Comparison of ENCODE assay signal across 11 mouse cellular contexts in the genomic region with DNA sequence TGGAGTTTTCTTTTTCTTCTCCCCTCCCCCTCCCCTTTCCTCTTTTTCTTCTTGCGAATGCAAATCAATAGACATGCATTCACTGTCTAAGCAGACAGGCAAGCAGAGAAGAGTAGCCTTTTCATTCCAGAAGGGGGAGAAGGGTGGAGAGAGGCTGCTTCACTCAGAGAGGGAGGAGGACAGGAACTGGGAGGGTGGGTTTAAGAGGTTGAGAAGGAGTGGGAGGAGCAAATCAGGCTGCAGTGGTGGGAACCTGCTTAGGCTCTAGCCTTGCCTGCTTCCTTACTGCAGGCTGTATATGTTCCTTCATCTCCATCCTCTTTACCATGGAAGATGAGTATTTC. TPM values are rescaled to one million over a fixed set of nuclear protein-coding genes. Genes with fewer than 3 reads are reported as not detected.
A peak's percentile ranks its signal among the peaks of the same experiment; 100 is the strongest.
DNase-seq lines count a peak whose midpoint lies in the region; ATAC-seq lines count a peak whose summit lies in the region.
"Had no signal": no experiment of that assay in that cellular context is flagged by ENCODE, and none has a peak within 500 bp of the region (broad histone marks: within the 10 kb centered on the region; RNA-seq: fewer than 3 reads in every experiment).

No protein-coding gene starts in this region.

- H3K27ac ChIP-seq in hindbrain, embryonic 15.5 days (replicated peaks), result no peak overlapping the region
- no peak overlapping the region for H3K27ac ChIP-seq in neural tube, embryonic 12.5 days
- H3K27ac ChIP-seq: embryonic facial prominence, embryonic 13.5 days had no signal

- H3K36me3 ChIP-seq in hindbrain, embryonic 15.5 days, result no peaks in the 10 kb centered on the region
- no peaks in the 10 kb centered on the region for H3K36me3 ChIP-seq in neural tube, embryonic 12.5 days
- H3K36me3 ChIP-seq: embryonic facial prominence, embryonic 13.5 days had no signal

- no peak overlapping the region for H3K4me2 ChIP-seq in hindbrain, embryonic 15.5 days
- H3K4me2 ChIP-seq in neural tube, embryonic 12.5 days (replicated peaks), result no peak overlapping the region
- H3K4me2 ChIP-seq: embryonic facial prominence, embryonic 13.5 days had no signal

- H3K4me3 ChIP-seq in hindbrain, embryonic 15.5 days, result no peak overlapping the region
- H3K4me3 ChIP-seq in neural tube, embryonic 12.5 days, result no peak overlapping the region
- H3K4me3 ChIP-seq: embryonic facial prominence, embryonic 13.5 days had no signal

- no peaks in the 10 kb centered on the region for H3K9me3 ChIP-seq in hindbrain, embryonic 15.5 days
- no peaks in the 10 kb centered on the region for H3K9me3 ChIP-seq in neural tube, embryonic 12.5 days
- H3K9me3 ChIP-seq: embryonic facial prominence, embryonic 13.5 days had no signal

- H3K9ac ChIP-seq in hindbrain, embryonic 15.5 days, result no peak overlapping the region
- H3K9ac ChIP-seq in neural tube, embryonic 12.5 days, result no peak overlapping the region
- H3K9ac ChIP-seq: embryonic facial prominence, embryonic 13.5 days had no signal

- WGBS in hindbrain, embryonic 15.5 days, result 0% methylated on average over 1 of the region's 1 CpGs
- WGBS in neural tube, embryonic 12.5 days, result 9% methylated on average over 1 of the region's 1 CpGs

- 0 out of 2 replicates have a peak, but pooled peaks cover 3% of the 10 kb centered on the region for H3K27me3 ChIP-seq in hindbrain, embryonic 15.5 days
- no peaks in the 10 kb centered on the region for H3K27me3 ChIP-seq in neural tube, embryonic 12.5 days (replicated peaks)
- H3K27me3 ChIP-seq: embryonic facial prominence, embryonic 13.5 days had no signal

- ATAC-seq in hindbrain, embryonic 15.5 days (ENCODE audit: low FRiP score, low read depth), result 0 out of 2 replicates have a peak, but pooled peaks have one; percentile 68
- peak; percentile 89 for ATAC-seq in neural tube, embryonic 12.5 days (ENCODE audit: low FRiP score, low read depth)
- ATAC-seq in frontal cortex, adult (ENCODE audit: low TSS enrichment), result no peak
- ATAC-seq: inflammation-experienced regulatory T-cells, adult 6 months had no signal

- peaks cover 6% of the 10 kb centered on the region; the same call in 1 of the 2 replicates for H3K4me1 ChIP-seq in hindbrain, embryonic 15.5 days (replicated peaks)
- H3K4me1 ChIP-seq in neural tube, embryonic 12.5 days, result peaks cover 14% of the 10 kb centered on the region

- peak; percentile 57 for DNase-seq in R1 (ENCODE audit: low read depth, low spot score)
- peak; percentile 16 for DNase-seq in embryo, embryonic 11.5 days (ENCODE audit: low read depth, low spot score)
- no peak for DNase-seq in cerebellum, postnatal 36 days
- DNase-seq in heart, adult 9 months (ENCODE audit: low spot score in 2 of 2), result no peak
- DNase-seq: lung, postnatal 36 days; spleen, adult 18-20 months had no signal

RNA-seq across cellular contexts. Expression of gene Opcml, which starts 8.6 kb away (rescaled TPM):
- 41.8 and 44.3 TPM in 2 replicates for polyA plus RNA-seq in hindbrain, embryonic 15.5 days (2015; fragmentation: Nextera tagmentation; extraction: Ambion mirVana)
- polyA plus RNA-seq in neural tube, embryonic 12.5 days (2016; fragmentation: Nextera tagmentation; extraction: Ambion mirVana), result 7.4 and 10.1 TPM in 2 replicates

Comparison
In these comparisons a context has a peak if more than half of its experiments do, and no peak if none do; other contexts are left out.
1. DNase-seq: peak in R1 (single experiment) and embryo, embryonic 11.5 days (single experiment); none in cerebellum, postnatal 36 days (0 of 2) and heart, adult 9 months (0 of 2).